Mouse (Mus musculus) heart, embryonic 10.5 days (tissue): ENCODE measurements at regions not wholly inside any gene's neighbourhood (a gene's known extent, or its start where the extent isn't known, plus 50 kb on each side); places are given as distances from the start of the nearest gene placed in this dataset.

ENCODE experiments used
- DNase-seq: peaks from one replicate; pipeline ENCODE4 v3.0.0-alpha.2; 2017; ENCODE audit warnings: low spot score
- H3K27ac ChIP-seq: fragments of 300-500 bp; sonication (generic); 2 replicates; pipeline ENCODE4 v1.5.1; 2016; ENCODE audit warnings: mild to moderate bottlenecking
- H3K27me3 ChIP-seq: fragments of 300-500 bp; sonication (generic); 2 replicates; pipeline ENCODE4 v1.6.1; 2016; ENCODE audit warnings: mild to moderate bottlenecking; ENCODE audit not compliant: poor library complexity, insufficient read depth, severe bottlenecking
- H3K36me3 ChIP-seq: fragments of 300-500 bp; sonication (generic); 2 replicates; pipeline ENCODE4 v1.6.1; 2016; ENCODE audit warnings: mild to moderate bottlenecking, moderate library complexity
- H3K4me1 ChIP-seq: fragments of 300-500 bp; sonication (generic); 2 replicates; pipeline ENCODE4 v1.6.1; 2016; ENCODE audit warnings: mild to moderate bottlenecking
- H3K4me3 ChIP-seq: fragments of 300-500 bp; sonication (generic); 2 replicates; pipeline ENCODE4 v1.5.1; 2016; ENCODE audit warnings: mild to moderate bottlenecking, moderate library complexity
- H3K9me3 ChIP-seq: fragments of 300-500 bp; sonication (generic); 2 replicates; pipeline ENCODE4 v1.6.1; 2016; ENCODE audit warnings: mild to moderate bottlenecking, moderate library complexity
- WGBS: fragments of 180-500 bp; shearing (Covaris S2); methylation state at CpG from one replicate; pipeline ENCODE4 v1.1.7; 2016; 5-methylcytosine and 5-hydroxymethylcytosine counted together

GRCm38 (mm10) chr5:148708014-148708741 is 155.6 kb upstream of the Ubl3 start:
- no peaks in the 10 kb centered on the region for H3K36me3 ChIP-seq
- DNase-seq, result no peak
- H3K4me3 ChIP-seq, result peak overlapping the region; percentile 27
- 26% methylated on average over 11 of the region's 11 CpGs for WGBS
- no peaks in the 10 kb centered on the region for H3K27me3 ChIP-seq
- H3K4me1 ChIP-seq, result peaks cover 45% of the 10 kb centered on the region
- peak overlapping the region; percentile 71; the same call in 1 of the 2 replicates for H3K27ac ChIP-seq
- no peaks in the 10 kb centered on the region for H3K9me3 ChIP-seq

DNA sequence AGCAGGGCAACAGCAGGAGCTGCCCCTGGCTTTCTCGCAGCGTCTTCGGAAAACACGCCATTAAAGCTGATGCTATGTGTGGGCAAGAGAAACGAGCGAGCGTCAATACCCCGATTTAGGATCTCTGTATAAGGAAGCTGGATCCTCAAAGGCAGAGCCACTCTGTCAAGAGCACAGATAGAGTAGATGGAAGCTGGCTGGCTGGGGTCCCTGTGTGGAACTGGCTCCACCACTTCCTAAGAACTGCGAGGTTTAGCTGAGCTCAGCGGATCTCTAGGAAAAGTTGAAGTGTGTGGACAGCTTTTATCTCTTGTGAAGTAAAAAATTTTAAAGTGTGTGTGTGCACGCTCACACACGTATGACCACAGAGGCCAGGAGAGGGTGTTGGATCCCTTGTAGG is 154.7 kb upstream of the Ubl3 start:
- no peak for DNase-seq
- H3K36me3 ChIP-seq, result no peaks in the 10 kb centered on the region
- 64% methylated on average over 12 of the region's 12 CpGs for WGBS
- H3K4me1 ChIP-seq, result peaks cover 45% of the 10 kb centered on the region
- no peak overlapping the region for H3K4me3 ChIP-seq
- H3K27ac ChIP-seq, result peak overlapping the region; percentile 71; the same call in 1 of the 2 replicates
- H3K9me3 ChIP-seq, result no peaks in the 10 kb centered on the region
- no peaks in the 10 kb centered on the region for H3K27me3 ChIP-seq

DNA sequence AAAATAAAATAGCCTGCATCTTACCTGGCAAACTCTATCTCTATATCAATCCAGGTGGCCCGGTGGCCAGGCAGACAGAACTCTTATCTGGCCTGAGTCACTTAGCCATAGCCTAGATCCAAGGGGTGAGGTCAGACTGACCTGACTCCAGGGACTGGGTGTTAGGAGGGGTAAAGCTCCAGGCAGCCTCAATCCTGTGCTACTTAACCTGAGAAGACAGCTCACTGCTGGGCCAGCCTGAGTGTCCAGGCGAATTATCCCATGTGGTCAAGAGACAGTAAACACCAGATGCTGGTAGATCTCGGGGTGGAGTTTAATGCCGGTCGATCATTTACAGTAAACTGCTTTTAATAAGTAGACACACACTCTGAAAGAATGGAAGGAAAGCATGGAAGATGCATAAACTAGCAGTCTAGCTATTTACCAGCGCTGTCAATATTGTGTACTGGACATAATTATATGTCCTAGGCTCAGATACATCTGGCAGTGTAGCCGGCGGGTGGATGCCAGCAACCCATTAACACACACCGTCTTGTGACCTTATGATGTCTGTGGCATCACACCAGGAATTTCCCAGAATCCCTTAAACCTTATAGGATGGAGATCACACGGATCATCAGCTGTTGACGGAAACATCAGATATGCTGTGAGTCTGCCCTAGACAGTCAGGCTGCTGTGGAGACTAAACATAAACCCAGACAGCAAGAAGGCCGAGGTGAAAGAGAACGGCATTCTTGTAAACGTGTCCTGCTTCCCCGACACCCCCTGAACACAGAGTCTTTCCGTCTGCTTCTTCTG is 153.9 kb upstream of the Ubl3 start:
- no peaks in the 10 kb centered on the region for H3K36me3 ChIP-seq
- 72% methylated on average over 16 of the region's 16 CpGs for WGBS
- no peak for DNase-seq
- H3K4me1 ChIP-seq, result peaks cover 50% of the 10 kb centered on the region
- no peaks in the 10 kb centered on the region for H3K9me3 ChIP-seq
- no peaks in the 10 kb centered on the region for H3K27me3 ChIP-seq
- H3K4me3 ChIP-seq, result no peak overlapping the region
- 0 out of 2 replicates have a peak overlapping the region, but pooled peaks have one; percentile 71 for H3K27ac ChIP-seq

- no peaks in the 10 kb centered on the region for H3K36me3 ChIP-seq
- no peak overlapping the region for H3K4me3 ChIP-seq
- H3K9me3 ChIP-seq, result no peaks in the 10 kb centered on the region
- no peak for DNase-seq
- WGBS, result 39% methylated on average over 5 of the region's 5 CpGs
- H3K27ac ChIP-seq, result no peak overlapping the region
- no peaks in the 10 kb centered on the region for H3K27me3 ChIP-seq
- peaks cover 50% of the 10 kb centered on the region for H3K4me1 ChIP-seq
Observed at GRCm38 (mm10) chr5:148704769-148705168, 152.2 kb upstream of the Ubl3 start.

DNA sequence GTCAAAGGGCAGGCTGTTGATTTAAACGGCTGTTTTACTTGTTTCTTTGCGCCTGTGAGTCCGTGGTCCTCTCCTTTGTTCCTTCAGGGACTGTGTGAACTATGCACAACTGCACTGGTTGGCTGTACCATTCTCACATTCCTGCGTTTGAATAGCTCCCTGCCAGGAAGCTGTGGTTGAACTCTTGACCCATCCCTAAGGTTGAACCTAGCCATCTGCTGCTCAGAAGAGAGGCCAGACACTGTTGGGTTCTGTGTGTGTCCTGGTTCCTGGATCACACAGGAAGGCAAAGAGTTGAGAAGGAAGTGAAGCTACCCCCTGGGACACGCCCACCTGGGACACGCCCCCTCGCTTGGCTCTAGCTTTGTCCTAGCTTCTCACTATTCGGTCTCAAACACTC is 149.3 kb upstream of the Ubl3 start:
- Histone ChIP-seq H3K4me3 (no peak overlapping the region), H3K27ac (0 out of 2 replicates have a peak overlapping the region, but pooled peaks have one; percentile 10), H3K4me1 (peaks cover 30% of the 10 kb centered on the region), H3K27me3 (no peaks in the 10 kb centered on the region), H3K36me3 (no peaks in the 10 kb centered on the region), H3K9me3 (no peaks in the 10 kb centered on the region)
- DNase-seq, result no peak
- WGBS, result 63% methylated on average over 8 of the region's 8 CpGs

DNA sequence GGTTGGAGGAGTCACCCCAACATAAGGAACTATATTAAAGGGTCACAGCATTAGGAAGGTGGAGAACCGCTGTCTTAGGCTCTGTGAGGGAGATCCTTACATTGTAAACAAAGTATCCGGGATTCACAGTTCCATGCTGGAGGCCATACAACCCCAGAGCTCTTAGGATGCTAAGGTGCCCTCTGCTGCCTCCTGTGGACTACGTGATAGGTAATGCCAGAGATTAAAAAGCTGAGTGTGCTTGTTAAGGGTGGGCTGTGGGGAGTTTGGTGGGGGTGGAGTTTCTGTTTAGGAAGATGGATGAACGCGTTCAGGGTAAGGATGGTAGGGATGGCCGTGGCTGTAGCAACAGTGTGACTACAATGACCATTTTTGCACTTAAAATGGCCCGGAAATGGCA is 148.4 kb upstream of the Ubl3 start:
- DNase-seq, result no peak
- Histone ChIP-seq H3K9me3 (no peaks in the 10 kb centered on the region), H3K27ac (no peak overlapping the region), H3K27me3 (no peaks in the 10 kb centered on the region), H3K36me3 (no peaks in the 10 kb centered on the region), H3K4me1 (peaks cover 22% of the 10 kb centered on the region), H3K4me3 (no peak overlapping the region)
- WGBS, result 74% methylated on average over 7 of the region's 7 CpGs

- Histone ChIP-seq H3K27ac (no peak overlapping the region), H3K4me1 (peaks cover 22% of the 10 kb centered on the region), H3K4me3 (no peak overlapping the region), H3K36me3 (no peaks in the 10 kb centered on the region), H3K9me3 (no peaks in the 10 kb centered on the region), H3K27me3 (no peaks in the 10 kb centered on the region)
- 81% methylated on average over 5 of the region's 5 CpGs for WGBS
- no peak for DNase-seq
Observed at GRCm38 (mm10) chr5:148700240-148700639, 147.7 kb upstream of the Ubl3 start.

DNA sequence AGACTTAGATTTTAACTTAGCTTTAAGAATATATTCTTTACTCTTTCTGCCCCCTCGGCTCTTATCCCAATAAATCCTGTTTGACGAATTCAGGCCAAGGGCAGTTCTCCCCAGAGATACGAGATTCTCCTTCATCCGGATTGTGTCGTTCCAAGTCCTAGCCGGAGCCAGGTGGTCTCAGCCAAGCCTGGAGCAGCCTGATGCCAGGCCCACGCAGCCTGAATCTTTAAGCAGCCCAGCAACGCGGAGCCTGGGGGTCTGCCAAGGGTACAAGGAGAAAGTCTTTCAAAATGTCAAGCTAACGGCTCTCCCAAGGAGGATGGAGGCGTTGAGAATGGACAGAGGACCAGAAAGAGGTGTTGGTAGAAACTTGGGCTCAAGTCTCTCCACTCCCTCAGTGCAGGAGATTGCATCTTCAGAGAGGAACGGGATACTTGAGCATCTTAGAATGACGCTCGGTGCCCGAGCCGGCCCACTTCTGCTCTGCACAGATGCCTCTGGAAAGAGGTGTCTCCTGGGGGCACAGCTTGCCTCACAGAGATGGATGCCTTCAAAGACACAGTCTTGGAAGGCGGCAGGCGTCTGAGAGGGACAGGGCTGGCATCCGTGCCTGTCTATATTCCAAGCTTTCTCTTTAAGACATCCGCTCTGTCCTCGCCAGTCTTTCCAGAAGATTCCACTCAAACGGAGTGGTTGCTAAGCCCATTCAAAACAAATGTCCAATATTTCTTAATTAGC is 145.2 kb upstream of the Ubl3 start:
- Histone ChIP-seq H3K4me1 (peaks cover 11% of the 10 kb centered on the region), H3K36me3 (no peaks in the 10 kb centered on the region), H3K9me3 (no peaks in the 10 kb centered on the region), H3K4me3 (no peak overlapping the region), H3K27ac (no peak overlapping the region), H3K27me3 (peaks cover 2% of the 10 kb centered on the region; the same call in 1 of the 2 replicates)
- no peak for DNase-seq
- 80% methylated on average over 22 of the region's 22 CpGs for WGBS

GRCm38 (mm10) chr5:148694352-148694751 is 141.8 kb upstream of the Ubl3 start:
- H3K27me3 ChIP-seq, result peaks cover 4% of the 10 kb centered on the region; the same call in 1 of the 2 replicates
- no peaks in the 10 kb centered on the region for H3K36me3 ChIP-seq
- no peak for DNase-seq
- no peaks in the 10 kb centered on the region for H3K9me3 ChIP-seq
- no peak overlapping the region for H3K27ac ChIP-seq
- WGBS, result 71% methylated on average over 7 of the region's 7 CpGs
- H3K4me3 ChIP-seq, result no peak overlapping the region
- H3K4me1 ChIP-seq, result peaks cover 26% of the 10 kb centered on the region

DNA sequence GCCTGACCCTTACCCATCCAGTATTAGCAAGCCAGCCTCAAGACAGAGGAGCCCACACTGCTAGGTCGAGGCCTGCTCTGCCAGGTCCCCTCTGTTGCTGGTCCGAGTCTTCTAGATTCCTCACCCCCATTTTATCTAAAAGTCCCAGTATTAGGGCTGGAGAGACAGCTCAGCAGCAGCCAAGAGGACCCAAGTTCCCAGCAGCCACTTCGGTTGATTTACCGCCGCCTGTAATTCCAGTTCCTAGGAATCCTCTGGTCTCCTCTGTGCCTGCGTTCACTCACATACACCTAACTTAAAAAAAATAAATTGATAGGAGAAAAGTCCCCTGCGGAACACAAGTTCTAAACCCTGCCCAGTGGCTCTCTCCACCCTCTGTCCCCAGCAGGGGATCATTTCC is 138.9 kb upstream of the Ubl3 start:
- DNase-seq, result no peak
- no peaks in the 10 kb centered on the region for H3K36me3 ChIP-seq
- 72% methylated on average over 7 of the region's 7 CpGs for WGBS
- peaks cover 31% of the 10 kb centered on the region for H3K4me1 ChIP-seq
- peaks cover 4% of the 10 kb centered on the region; the same call in 1 of the 2 replicates for H3K27me3 ChIP-seq
- peak overlapping the region; percentile 76 for H3K27ac ChIP-seq
- H3K9me3 ChIP-seq, result no peaks in the 10 kb centered on the region
- no peak overlapping the region for H3K4me3 ChIP-seq

- DNase-seq, result no peak
- Histone ChIP-seq H3K9me3 (no peaks in the 10 kb centered on the region), H3K4me1 (peaks cover 31% of the 10 kb centered on the region), H3K36me3 (no peaks in the 10 kb centered on the region), H3K27me3 (peaks cover 4% of the 10 kb centered on the region; the same call in 1 of the 2 replicates), H3K27ac (peak overlapping the region; percentile 76), H3K4me3 (no peak overlapping the region)
- WGBS, result 69% methylated on average over 8 of the region's 8 CpGs
Observed at GRCm38 (mm10) chr5:148690823-148691197, 138.2 kb upstream of the Ubl3 start.

DNA sequence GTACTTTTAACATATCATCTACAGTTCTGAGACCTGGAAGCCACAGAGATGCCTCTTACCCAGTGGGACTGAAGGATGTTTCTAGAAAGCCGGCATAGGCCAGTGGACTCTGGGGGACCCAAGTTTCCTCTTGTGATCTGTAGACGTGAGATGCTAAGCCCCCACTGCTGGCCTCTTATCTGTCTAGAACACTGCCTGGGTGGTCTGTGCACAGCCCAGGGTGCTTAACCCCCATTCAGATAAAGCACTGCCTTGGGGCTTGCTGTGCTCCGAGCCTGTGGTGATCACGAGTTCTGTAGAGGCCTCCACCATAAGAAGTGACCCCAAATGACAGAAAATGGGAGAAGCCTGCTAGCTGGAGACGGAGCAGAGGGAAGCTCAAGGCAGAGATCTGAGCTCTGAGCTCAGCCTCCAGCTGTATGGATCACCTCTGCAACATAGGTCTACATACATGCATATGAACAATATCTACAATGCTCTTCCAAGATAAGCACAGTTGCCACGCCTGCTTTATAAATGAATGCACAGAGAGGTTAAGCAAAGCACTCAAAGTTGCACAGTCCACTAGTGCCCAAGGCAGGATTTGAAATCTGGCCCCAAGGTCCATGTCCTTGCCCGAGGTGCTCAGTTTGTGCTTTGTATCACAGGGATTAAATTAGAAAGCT is 137.7 kb upstream of the Ubl3 start:
- H3K4me3 ChIP-seq, result no peak overlapping the region
- H3K36me3 ChIP-seq, result no peaks in the 10 kb centered on the region
- WGBS, result 52% methylated on average over 7 of the region's 7 CpGs
- H3K4me1 ChIP-seq, result peaks cover 31% of the 10 kb centered on the region
- no peaks in the 10 kb centered on the region for H3K9me3 ChIP-seq
- peak; percentile 93 for DNase-seq
- peaks cover 4% of the 10 kb centered on the region; the same call in 1 of the 2 replicates for H3K27me3 ChIP-seq
- H3K27ac ChIP-seq, result peak overlapping the region; percentile 76; the same call in 1 of the 2 replicates
